Mouse (Mus musculus): ENCODE measurements around the gene Kctd12b. TPM values are rescaled to one million over a fixed set of nuclear protein-coding genes. Genes with fewer than 3 reads are reported as not detected.
"Not testable (repeated sequence)": the region's sequence is repeated elsewhere in the genome, so short reads cannot be mapped to it uniquely, and the experiment has no call there.

The Kctd12b gene
- polyA plus RNA-seq (2012; ENCODE audit: insufficient read depth, insufficient read length, missing spikeins), result 8.6 and 9.1 TPM in 2 replicates

GRCm38 (mm10) chrX:153695782-153696395 lies at the start of gene Kctd12b:
TSS of gene Kctd12b (minus strand) at chrX:153696391.
- no peaks in the 10 kb centered on the region; the same call in 1 of the 2 replicates for H3K4me1 ChIP-seq (ENCODE audit: control insufficient read depth, insufficient read depth, insufficient read length, low read length)
- H3K4me3 ChIP-seq (ENCODE audit: insufficient read depth, low read depth, low read length), result peak within 1 kb of the TSS; percentile 92
- H3K27ac ChIP-seq (replicated peaks; ENCODE audit: low read depth, low read length), result peak within 1 kb of the TSS; percentile 95

DNA sequence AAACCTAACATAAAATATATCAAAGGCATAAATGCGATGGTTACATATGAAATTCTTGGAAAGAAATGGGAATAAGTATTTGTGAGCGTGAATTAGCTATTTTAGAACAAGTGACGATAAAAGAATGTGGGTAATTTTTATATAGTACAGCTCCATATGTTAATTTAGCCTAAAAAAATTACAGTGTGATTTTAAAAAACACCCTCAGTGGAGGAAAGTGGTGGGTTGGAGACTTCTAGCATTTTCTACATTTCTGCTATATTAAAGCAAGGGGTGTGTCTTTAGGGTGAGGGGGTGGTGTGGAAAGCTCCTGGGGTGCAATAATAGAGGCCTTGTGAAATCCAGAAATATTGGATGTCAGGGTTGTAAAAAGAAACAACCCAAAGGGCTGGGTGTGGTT lies 46.3 kb upstream of the Kctd12b start:
- H3K4me3 ChIP-seq (ENCODE audit: insufficient read depth, low read depth, low read length), result no peak overlapping the region
- H3K27ac ChIP-seq (replicated peaks; ENCODE audit: low read depth, low read length), result no peak overlapping the region
- no peaks in the 10 kb centered on the region for H3K4me1 ChIP-seq (ENCODE audit: control insufficient read depth, insufficient read depth, insufficient read length, low read length)

- Histone ChIP-seq H3K4me1 (ENCODE audit: control insufficient read depth, insufficient read depth, insufficient read length, low read length) (no peaks in the 10 kb centered on the region), H3K4me3 (ENCODE audit: insufficient read depth, low read depth, low read length) (no peak overlapping the region), H3K27ac (replicated peaks; ENCODE audit: low read depth, low read length) (0 out of 2 replicates have a peak overlapping the region, but pooled peaks have one; percentile 11)
Observed at GRCm38 (mm10) chrX:153735697-153736096, 39.5 kb upstream of the Kctd12b start.

DNA sequence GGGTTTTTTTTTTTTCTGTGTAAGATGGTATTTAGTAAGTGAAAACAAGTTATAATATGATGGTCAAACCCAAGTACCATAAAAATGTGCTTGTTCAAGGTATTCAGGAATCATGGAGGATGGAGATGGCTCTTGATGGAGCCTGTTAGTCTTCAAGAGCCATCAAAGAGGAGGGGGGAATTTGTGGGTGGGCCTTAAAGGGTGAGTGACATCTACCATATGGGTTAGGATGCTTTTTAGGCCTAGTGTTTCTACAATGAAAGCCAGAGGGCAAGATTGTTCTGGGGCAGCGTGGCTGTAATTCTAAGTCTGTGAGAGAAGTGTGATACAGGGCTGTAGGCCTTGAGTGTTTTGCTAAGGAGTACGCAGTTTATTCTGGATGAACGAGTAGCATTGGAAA lies 28.2 kb upstream of the Kctd12b start:
- Histone ChIP-seq H3K27ac (replicated peaks; ENCODE audit: low read depth, low read length) (no peak overlapping the region), H3K4me3 (ENCODE audit: insufficient read depth, low read depth, low read length) (peak overlapping the region; percentile 22)

GRCm38 (mm10) chrX:153723110-153723916 lies 27.1 kb upstream of the Kctd12b start, which contains the start of gene Nbdy:
TSS of gene Nbdy (plus strand) at chrX:153723590.
- no peaks in the 10 kb centered on the region for H3K4me1 ChIP-seq (ENCODE audit: control insufficient read depth, insufficient read depth, insufficient read length, low read length)
- H3K27ac ChIP-seq (replicated peaks; ENCODE audit: low read depth, low read length), result peak within 1 kb of the TSS; percentile 80
- peak within 1 kb of the TSS; percentile 79 for H3K4me3 ChIP-seq (ENCODE audit: insufficient read depth, low read depth, low read length)

More for the DNA sequence above, 28.2 kb upstream of the Kctd12b start:
- no peaks in the 10 kb centered on the region for H3K4me1 ChIP-seq (ENCODE audit: control insufficient read depth, insufficient read depth, insufficient read length, low read length)

DNA sequence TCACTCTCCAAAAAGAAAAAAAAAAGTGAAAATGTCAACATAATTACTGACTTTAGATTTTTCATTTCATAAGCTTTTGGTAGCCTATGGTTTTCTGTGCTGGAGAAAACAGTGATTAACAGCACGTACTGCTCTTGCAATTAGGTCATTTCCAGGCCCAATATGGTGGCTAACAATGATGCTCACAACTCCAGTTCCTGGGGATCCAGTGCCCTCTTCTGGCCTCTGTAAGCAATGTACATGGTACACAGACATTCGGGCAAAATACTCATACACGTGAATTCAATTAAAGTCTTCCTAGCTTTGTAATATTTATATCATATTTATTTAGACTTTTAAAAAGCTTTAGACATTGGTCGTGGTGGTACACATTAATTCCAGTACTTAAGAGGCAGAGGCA lies 23.4 kb upstream of the Kctd12b start:
- Histone ChIP-seq H3K4me1 (ENCODE audit: control insufficient read depth, insufficient read depth, insufficient read length, low read length) (no peaks in the 10 kb centered on the region), H3K4me3 (ENCODE audit: insufficient read depth, low read depth, low read length) (no peak overlapping the region), H3K27ac (replicated peaks; ENCODE audit: low read depth, low read length) (no peak overlapping the region)

DNA sequence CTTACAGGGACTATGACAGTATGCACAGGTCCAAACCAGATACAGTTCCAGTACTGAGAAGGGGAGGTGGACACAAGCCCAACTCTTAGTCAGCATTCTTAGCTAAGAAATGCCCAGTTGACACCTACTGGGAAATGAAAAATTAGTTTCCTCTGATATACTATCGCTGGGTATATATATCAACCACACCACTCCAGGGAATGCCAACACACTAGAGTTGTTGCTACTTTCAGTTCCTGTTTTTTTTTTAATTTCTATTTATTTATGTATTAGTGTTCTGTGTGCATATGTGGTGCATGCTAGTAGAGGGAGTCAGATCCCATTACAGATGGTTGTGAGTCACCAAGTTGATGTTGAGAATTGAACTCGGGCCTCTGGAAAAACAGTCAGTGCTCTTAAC lies 20.5 kb upstream of the Kctd12b start:
- H3K4me3 ChIP-seq (ENCODE audit: insufficient read depth, low read depth, low read length), result no peak overlapping the region
- no peaks in the 10 kb centered on the region for H3K4me1 ChIP-seq (ENCODE audit: control insufficient read depth, insufficient read depth, insufficient read length, low read length)
- H3K27ac ChIP-seq (replicated peaks; ENCODE audit: low read depth, low read length), result no peak overlapping the region

DNA sequence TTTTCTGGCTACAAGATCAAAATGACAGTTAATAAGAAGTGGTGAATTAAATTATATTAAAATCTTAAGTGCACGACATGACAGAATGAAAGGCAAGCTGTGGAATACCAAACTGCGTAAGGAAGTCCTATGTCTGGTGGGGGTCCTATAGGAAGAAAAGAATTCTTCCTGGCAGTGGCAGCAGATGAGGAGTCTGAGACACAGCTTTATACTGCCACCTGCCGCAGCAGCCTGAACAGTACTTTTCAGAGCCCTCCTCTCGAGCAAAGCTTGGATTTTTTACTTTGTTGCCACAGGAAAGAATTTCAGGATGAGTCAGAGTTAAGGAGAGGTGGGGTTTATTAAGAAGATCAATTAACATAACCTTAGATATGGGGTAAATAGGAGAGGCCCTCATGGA lies 11.5 kb upstream of the Kctd12b start:
- Histone ChIP-seq H3K4me1 (ENCODE audit: control insufficient read depth, insufficient read depth, insufficient read length, low read length) (no peaks in the 10 kb centered on the region; the same call in 1 of the 2 replicates), H3K27ac (replicated peaks; ENCODE audit: low read depth, low read length) (no peak overlapping the region), H3K4me3 (ENCODE audit: insufficient read depth, low read depth, low read length) (no peak overlapping the region)

GRCm38 (mm10) chrX:153700463-153700862 lies 4.3 kb upstream of the Kctd12b start:
- no peak overlapping the region for H3K4me3 ChIP-seq (ENCODE audit: insufficient read depth, low read depth, low read length)
- no peaks in the 10 kb centered on the region for H3K4me1 ChIP-seq (ENCODE audit: control insufficient read depth, insufficient read depth, insufficient read length, low read length)
- H3K27ac ChIP-seq (replicated peaks; ENCODE audit: low read depth, low read length), result no peak overlapping the region

GRCm38 (mm10) chrX:153668233-153668632 lies 28.0 kb downstream of the Kctd12b start:
- H3K4me1 ChIP-seq (ENCODE audit: control insufficient read depth, insufficient read depth, insufficient read length, low read length); H3K4me3 ChIP-seq (ENCODE audit: insufficient read depth, low read depth, low read length): not testable (repeated sequence)
- peak overlapping the region; percentile 52; the same call in 1 of the 2 replicates for H3K27ac ChIP-seq (replicated peaks; ENCODE audit: low read depth, low read length)

DNA sequence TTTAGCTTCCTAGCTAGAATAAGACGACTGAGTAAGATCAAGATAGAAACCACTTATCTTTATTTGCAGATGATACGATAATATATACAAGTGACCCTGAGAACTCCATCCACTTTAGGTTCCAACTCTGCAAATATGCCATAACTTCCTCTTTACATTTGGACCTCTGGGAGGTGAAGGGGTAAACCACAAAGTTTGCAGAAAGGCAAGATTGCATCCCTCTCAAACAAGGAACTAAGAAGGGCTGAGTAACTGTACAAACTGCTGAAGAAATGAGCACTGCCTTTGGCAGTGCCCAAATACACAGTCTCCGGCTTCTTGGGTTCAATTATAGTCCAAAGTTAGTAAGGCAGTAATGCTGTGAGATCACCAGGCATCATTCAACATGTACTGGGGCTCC lies 31.3 kb downstream of the Kctd12b start:
- Histone ChIP-seq H3K4me3 (ENCODE audit: insufficient read depth, low read depth, low read length) (no peak overlapping the region), H3K4me1 (ENCODE audit: control insufficient read depth, insufficient read depth, insufficient read length, low read length) (no peaks in the 10 kb centered on the region; the same call in 1 of the 2 replicates), H3K27ac (replicated peaks; ENCODE audit: low read depth, low read length) (peak overlapping the region; percentile 17; the same call in 1 of the 2 replicates)

GRCm38 (mm10) chrX:153656949-153657348 lies 39.2 kb downstream of the Kctd12b start:
- H3K4me3 ChIP-seq (ENCODE audit: insufficient read depth, low read depth, low read length), result no peak overlapping the region
- no peak overlapping the region for H3K27ac ChIP-seq (replicated peaks; ENCODE audit: low read depth, low read length)

DNA sequence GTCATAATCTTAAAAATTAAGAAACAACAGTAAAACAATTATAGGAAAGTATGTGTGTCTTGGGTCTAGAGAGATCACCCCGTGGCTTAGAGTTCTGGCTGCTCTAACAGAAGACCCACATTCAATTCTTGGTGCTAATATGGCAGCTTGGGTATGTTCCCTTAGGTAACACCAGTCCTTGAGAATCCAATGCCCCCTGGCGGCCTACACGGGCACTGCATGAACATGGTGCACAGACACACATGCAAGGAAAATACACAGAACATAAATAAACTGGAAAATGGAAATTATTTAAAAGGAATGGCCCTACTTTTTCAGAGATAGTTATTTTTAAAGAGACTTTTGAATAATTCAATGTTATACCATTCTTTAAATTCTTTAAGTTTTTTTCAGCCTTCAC lies 55.6 kb downstream of the Kctd12b start:
- H3K4me3 ChIP-seq (ENCODE audit: insufficient read depth, low read depth, low read length), result no peak overlapping the region
- no peak overlapping the region for H3K27ac ChIP-seq (replicated peaks; ENCODE audit: low read depth, low read length)
- H3K4me1 ChIP-seq (ENCODE audit: control insufficient read depth, insufficient read depth, insufficient read length, low read length), result no peaks in the 10 kb centered on the region

More at GRCm38 (mm10) chrX:153656949-153657348, 39.2 kb downstream of the Kctd12b start:
- no peaks in the 10 kb centered on the region; the same call in 1 of the 2 replicates for H3K4me1 ChIP-seq (ENCODE audit: control insufficient read depth, insufficient read depth, insufficient read length, low read length)

DNA sequence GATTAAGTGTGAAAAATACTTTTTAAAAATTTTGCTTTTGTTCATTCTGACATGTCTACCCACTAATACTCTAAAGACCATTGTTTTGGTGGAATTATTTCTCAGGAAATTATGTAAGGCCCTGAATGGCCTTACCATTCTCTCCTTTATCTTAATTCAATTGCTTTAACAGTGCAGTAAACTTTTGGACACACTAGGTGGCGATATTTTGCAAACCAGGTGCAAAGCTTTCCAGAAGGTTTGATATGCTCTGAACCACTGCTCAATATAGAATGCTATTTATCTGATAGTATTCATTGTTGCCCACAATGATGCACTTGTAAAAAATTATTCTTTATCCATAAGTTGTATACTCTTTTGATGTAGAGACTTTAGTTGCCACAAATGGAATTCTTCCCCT lies 59.9 kb downstream of the Kctd12b start:
- H3K27ac ChIP-seq (replicated peaks; ENCODE audit: low read depth, low read length), result no peak overlapping the region
- H3K4me1 ChIP-seq (ENCODE audit: control insufficient read depth, insufficient read depth, insufficient read length, low read length), result no peaks in the 10 kb centered on the region
- H3K4me3 ChIP-seq (ENCODE audit: insufficient read depth, low read depth, low read length), result no peak overlapping the region

Data from brown adipose tissue, adult 24 weeks (tissue).